Mouse (Mus musculus) kidney, adult 11 months (tissue): Measurements from ENCODE around the gene Il3ra.

Experiments
- DNase-seq: peaks from one replicate; pipeline ENCODE4 v3.0.0; 2022

Il3ra gene

GRCm38 (mm10) chr14:14345948-14346812 is at the start of gene Il3ra:
Gene Il3ra, plus strand, starts transcription at chr14:14346275.
- DNase-seq, result peak; percentile 46

- DNase-seq, result no peak
Measured at GRCm38 (mm10) chr14:14308938-14309337, 37.1 kb upstream of the Il3ra start.

DNA sequence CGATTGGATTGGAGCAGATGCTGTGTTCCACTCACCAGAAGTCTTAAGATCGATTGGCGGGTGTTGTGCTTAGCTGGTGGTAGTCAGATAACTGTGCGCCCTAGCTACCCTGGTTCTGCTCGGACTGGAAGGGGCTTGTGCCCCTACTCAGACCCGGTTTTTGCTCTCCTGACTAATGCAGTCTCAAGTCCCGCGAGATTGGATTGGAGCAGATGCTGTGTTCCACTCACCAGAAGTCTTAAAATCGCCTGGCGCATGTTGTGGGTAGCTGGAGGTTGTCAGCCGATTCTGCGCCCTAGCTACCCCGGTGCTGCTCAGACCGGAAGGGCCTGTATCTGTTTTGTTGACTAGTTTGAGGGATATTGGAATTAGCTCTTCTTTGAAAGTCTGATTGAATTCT is 36.7 kb upstream of the Il3ra start:
- DNase-seq, result no peak

DNA sequence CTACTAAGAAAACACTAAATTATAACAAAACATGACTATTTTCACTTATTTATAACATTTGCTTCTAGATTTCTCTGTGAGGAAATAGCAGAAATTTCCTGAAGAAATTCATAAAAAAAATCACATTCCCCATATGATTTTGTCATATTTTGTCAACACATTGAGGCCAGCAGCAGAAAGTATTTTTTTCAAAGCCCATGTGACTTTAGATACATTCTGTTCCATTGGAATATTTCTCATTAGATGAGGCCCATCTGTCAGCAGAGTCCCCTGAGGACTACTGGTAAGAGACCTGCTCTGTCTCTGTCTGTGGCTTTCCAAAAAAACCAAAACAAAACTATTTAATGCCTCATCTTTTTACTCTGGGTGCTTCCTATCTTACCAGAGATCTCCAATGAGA is 23.5 kb upstream of the Il3ra start, which contains the start of gene Olfr31:
TSS of gene Olfr31 (plus strand) at position 301 of the 400 bp plus-strand sequence.
- no peak for DNase-seq

GRCm38 (mm10) chr14:14345113-14345871 is 783 bp upstream of the Il3ra start:
- peak; percentile 86 for DNase-seq

DNA sequence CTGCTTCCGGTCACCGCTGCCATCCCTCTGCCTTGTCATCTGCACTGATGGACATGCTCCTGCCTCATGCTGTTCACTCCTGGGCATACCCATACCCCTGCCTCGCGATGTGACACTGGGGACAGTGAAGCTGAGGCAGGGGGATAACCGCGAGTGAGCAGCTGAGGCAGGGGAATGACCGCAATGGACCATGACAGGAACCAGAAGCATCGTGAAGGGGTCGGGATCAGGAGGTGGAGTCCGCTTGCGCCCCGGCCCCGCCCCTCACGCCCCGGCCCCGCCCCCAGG is 682 bp downstream of the Il3ra start:
- no peak for DNase-seq

DNA sequence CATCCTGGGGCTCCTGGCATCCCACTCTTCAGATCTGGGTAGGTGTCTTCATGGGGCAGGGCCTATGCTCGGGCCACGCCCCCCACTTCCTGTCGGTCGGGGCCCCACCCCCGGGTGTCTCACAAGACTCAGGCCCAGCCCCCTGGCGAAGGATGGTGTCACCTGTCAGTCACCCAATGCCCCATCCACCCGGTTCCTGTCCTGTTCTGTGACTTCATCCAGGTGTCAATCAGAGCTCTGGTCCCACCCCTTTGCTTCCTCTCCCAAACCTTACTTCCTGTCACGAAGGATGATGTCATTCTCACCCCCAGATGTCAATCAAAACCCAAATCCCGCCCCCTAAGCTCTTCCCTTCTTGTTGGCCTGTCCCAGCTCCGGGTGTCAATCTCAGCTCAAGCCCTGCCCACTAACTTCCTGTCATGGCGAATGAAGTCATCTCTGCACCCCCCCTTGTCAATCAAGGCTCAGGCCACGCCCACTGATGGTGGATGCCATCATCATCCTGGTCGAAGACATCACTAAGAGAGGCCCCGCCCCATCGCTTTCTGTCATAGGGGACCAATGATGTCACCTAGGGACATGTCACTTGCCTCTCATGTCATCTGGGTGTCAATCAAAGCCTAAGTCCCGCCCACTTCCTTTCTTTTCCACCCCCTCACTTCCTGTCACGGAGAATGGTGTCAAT is 1.2 kb downstream of the Il3ra start:
- DNase-seq, result no peak

DNA sequence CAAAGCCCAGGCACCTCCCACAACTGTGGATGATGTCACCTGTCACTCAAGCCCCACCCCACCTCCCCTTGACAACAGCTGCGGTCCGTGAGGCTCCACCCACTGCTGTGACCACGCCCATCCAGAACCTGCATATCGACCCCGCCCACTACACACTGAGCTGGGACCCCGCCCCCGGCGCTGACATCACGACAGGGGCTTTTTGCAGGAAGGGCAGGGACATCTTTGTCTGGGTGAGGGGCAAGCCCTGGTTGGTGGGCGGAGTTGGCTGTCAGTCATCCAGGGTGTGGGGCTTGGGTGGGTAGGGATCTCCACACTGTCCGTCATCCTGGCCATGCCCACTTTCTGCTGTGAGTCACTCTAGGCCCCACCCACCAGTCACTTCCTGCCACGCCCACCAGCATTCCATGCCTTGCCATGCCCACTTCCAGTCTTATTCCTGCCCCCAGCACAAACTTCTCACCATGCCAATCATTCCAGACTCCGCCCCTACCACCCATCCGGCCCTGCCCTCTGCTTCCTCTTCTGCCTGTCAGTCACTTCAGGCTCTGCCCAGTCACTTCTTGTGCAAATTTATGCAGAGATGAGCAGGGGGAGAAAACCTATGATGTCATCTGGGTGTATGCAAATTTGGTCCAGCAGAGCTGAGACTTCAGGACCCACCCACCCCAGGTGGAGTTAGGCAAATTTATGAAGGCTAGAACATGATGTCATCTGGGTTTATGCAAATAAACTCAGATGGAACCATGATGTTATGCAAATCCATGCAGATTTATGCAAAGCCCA is 2.0 kb downstream of the Il3ra start:
- DNase-seq, result no peak

- DNase-seq, result no peak
Measured at GRCm38 (mm10) chr14:14348674-14349401, 2.8 kb downstream of the Il3ra start.

GRCm38 (mm10) chr14:14349485-14350262 is 3.6 kb downstream of the Il3ra start:
- DNase-seq, result no peak

DNA sequence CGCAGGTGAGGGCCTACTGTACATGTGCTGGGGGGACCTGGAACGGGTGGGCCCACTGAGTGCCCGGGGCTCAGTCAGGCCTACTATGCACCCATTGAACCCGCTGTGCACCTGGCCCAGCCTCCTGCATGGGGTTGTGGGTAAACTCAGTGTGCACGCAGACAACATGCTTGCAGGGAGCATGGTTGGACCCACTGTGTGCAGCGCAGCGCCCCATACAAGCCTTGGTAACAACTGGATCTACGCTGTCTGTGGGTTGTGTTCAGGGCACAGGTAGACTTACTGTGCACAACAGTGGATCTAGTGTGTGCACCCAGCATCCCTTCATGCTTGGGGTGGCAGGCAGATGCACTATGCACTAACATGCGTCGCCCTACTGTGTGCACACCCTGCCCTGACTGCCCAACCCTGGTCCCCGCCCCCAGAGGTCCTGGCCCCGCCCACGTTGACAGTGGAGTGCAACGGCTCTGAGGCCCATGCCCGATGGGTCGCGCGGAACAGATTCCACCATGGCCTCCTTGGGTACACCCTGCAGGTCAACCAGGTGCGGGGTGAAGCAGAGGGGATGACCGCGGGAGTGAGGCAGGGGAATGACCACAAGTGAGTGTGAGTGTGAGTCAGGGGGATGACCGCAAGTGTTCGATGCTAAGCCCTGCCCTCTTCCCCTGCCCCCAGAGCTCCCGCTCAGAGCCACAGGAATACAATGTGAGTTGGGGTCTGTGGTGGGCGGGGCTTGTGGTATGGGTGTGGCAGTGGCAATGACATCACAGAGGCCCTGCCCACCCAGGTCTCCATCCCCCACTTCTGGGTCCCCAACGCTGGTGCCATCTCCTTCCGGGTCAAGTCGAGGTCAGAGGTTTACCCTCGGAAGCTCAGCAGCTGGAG is 4.4 kb downstream of the Il3ra start:
- no peak for DNase-seq

DNA sequence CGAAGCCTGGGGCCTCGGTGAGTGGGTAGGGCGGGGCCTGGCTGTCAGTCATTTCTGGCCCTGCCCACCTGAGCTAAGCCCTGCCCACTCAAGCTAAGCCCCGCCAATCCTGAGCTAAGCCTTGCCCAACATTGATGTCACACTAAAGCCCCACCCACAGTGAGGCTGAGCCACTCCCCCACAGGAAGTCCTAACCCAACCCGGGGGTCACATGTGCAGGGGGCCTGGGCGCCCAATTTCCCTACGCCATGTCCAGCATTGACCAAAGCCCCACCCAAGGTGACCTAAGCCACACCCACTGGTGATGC is 5.0 kb downstream of the Il3ra start:
- no peak for DNase-seq

GRCm38 (mm10) chr14:14351721-14352590 is 5.9 kb downstream of the Il3ra start:
- no peak for DNase-seq

- DNase-seq, result no peak
Measured at GRCm38 (mm10) chr14:14352606-14353005, 6.5 kb downstream of the Il3ra start.

GRCm38 (mm10) chr14:14353081-14353732 is 7.1 kb downstream of the Il3ra start:
- DNase-seq, result no peak

DNA sequence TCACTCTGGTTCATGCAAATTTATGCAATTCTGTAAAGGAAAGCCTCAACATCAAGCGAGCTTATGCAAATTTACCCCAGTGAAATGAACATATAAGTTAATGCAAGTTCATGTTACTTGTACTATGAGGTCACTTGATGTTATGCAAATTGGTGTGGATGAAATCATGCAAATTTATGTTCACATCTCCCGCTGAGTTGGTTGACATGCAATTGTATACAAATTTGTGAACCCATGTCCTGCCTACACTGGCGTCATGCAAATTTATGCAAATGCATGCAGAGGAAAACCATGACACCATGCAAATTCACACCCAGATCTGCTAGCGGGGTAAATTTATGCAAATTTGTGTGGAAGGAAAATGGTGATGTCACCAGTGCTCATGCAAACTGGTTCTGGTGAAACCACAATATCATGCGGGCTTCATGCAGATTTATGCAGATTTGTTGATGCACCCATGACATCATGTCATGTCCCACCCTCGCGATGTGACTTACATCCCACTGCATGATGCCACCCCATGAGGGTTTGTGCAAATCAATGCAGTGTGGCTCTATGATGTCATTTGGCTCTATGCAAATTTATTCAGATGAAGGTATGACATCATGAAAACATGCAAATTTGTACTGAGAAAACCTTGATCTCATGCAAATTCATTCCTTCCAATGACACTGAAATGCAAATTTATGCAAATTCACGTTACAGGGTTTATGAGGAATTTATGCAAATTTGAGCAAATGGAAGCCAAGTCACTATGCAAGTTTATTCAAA is 7.8 kb downstream of the Il3ra start:
- DNase-seq, result no peak

DNA sequence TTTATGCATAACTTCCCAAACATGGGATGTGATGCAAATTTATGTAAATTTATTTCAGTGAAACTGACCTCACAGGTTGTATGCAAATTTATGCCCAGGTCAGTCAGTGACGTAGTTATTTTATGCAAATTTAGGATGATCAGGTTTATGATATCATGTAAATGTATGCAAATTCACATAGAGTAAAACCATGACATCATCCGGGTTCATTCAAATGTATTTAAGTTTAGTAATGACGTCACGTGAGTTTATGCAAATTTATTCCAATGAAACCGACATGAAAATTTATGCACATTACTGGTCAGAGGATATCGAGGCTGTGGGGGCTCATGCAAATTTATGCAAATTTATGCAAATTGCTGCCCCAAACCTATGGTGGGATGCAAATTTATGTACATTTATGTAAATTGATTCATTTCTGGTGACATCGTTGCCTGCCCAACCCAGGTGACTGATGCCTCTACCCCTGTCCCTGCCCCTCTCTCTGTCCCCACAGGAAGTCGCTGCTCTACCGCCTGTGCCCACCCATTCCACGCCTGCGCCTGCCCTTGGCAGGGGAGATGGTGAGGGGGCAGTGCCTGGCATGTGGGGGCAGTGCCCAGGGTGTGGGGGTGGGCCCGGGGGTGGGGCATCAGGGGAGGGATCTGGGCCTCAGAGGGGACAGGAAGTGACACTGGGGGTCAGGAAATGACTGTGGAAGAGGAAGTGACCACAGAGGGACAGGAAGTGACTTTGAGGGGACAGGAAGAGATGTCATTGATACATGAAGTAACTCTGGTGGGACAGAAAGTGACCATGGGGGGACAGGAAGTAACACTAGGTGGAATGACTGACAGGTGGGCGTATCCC is 8.7 kb downstream of the Il3ra start:
- DNase-seq, result no peak
